In genomic region chr9:76521640-76522039, GRCm38 (mm10) we compare ENCODE assay signal across 15 mouse cellular contexts. TPM values are rescaled to one million over a fixed set of nuclear protein-coding genes. Genes with fewer than 3 reads are reported as not detected.
"Had no signal": no experiment of that assay in that cellular context is flagged by ENCODE, and none has a peak within 500 bp of the region (broad histone marks: within the 10 kb centered on the region; RNA-seq: fewer than 3 reads in every experiment).

No protein-coding gene starts in this region.

- H3K9me3 ChIP-seq: limb, embryonic 10.5 days; liver, embryonic 12.5 days; lung, embryonic 15.5 days; megakaryocyte, embryonic 14.5 days; midbrain, embryonic 12.5 days had no signal

- H3K27me3 ChIP-seq: liver, embryonic 12.5 days; lung, embryonic 15.5 days; megakaryocyte, embryonic 14.5 days; midbrain, embryonic 12.5 days had no signal

- H3K4me3 ChIP-seq: layer of hippocampus, adult 2 months; limb, embryonic 10.5 days; liver, embryonic 12.5 days; lung, embryonic 15.5 days; megakaryocyte, embryonic 14.5 days; midbrain, embryonic 12.5 days had no signal

- H3K36me3 ChIP-seq: limb, embryonic 10.5 days; liver, embryonic 12.5 days; lung, embryonic 15.5 days; midbrain, embryonic 12.5 days had no signal

- H3K9ac ChIP-seq: hindbrain, embryonic 14.5 days; liver, embryonic 12.5 days; lung, embryonic 15.5 days; midbrain, embryonic 12.5 days had no signal

- DNase-seq: kidney, adult 18-20 months; kidney, postnatal 10 days; kidney, postnatal 4 days; right cerebral cortex, postnatal 14 days; thymus, adult 18-20 months; thymus, postnatal 14 days had no signal

- H3K4me2 ChIP-seq: hindbrain, embryonic 14.5 days; liver, embryonic 12.5 days; lung, embryonic 15.5 days; midbrain, embryonic 12.5 days had no signal

- H3K4me1 ChIP-seq: limb, embryonic 10.5 days; liver, embryonic 12.5 days; megakaryocyte, embryonic 14.5 days; midbrain, embryonic 12.5 days had no signal

- H3K27ac ChIP-seq: hindbrain, embryonic 14.5 days; layer of hippocampus, adult 2 months; limb, embryonic 10.5 days; liver, embryonic 12.5 days; macrophage; midbrain, embryonic 12.5 days had no signal

- ATAC-seq: liver, embryonic 12.5 days had no signal

RNA-seq across cellular contexts. Expression of gene Fam83b, which starts 45.3 kb away (rescaled TPM):
- polyA plus RNA-seq: macrophage; neural tube, embryonic 14.5 days had no signal
